Mouse (Mus musculus): ENCODE data around the gene Bst2. TPM values are rescaled to one million over a fixed set of nuclear protein-coding genes. Genes with fewer than 3 reads are reported as not detected.
A peak's percentile ranks its signal among the peaks of the same experiment; 100 is the strongest.

The Bst2 gene
- polyA plus RNA-seq, 1 experiment from 2014 or later, result 21.9 TPM

- Histone ChIP-seq H3K27me3 (replicated peaks; ENCODE audit: control insufficient read depth, insufficient read depth, low read length) (peaks cover 23% of the 10 kb centered on the region), H3K4me2 (no peak overlapping the region), H3K9ac (ENCODE audit: low read depth, low read length) (no peak overlapping the region), H3K4me3 (ENCODE audit: low read depth, low read length) (no peak overlapping the region), H3K27ac (ENCODE audit: low read depth, low read length) (no peak overlapping the region), H3K9me3 (ENCODE audit: control insufficient read depth, low read length) (no peaks in the 10 kb centered on the region), H3K36me3 (ENCODE audit: control insufficient read depth, insufficient read depth, low read length) (no peaks in the 10 kb centered on the region), H3K4me1 (replicated peaks; ENCODE audit: control insufficient read depth, insufficient read depth, low read length) (peaks cover 21% of the 10 kb centered on the region; the same call in 1 of the 2 replicates)
- ATAC-seq (replicated peaks; ENCODE audit: low FRiP score) (no peak), DNase-seq (ENCODE audit: low spot score) (no peak)
- WGBS, result 82% methylated on average over 4 of the region's 4 CpGs
These were observed 26.7 kb upstream of the Bst2 start for GRCm38 (mm10) chr8:71563992-71564391.

GRCm38 (mm10) chr8:71562751-71563150 is 25.5 kb upstream of the Bst2 start:
- Histone ChIP-seq H3K9ac (ENCODE audit: low read depth, low read length) (no peak overlapping the region), H3K27me3 (replicated peaks; ENCODE audit: control insufficient read depth, insufficient read depth, low read length) (peaks cover 31% of the 10 kb centered on the region), H3K4me3 (ENCODE audit: low read depth, low read length) (peak overlapping the region; percentile 28), H3K4me1 (replicated peaks; ENCODE audit: control insufficient read depth, insufficient read depth, low read length) (peaks cover 27% of the 10 kb centered on the region), H3K4me2 (peak overlapping the region; percentile 60), H3K27ac (ENCODE audit: low read depth, low read length) (no peak overlapping the region), H3K9me3 (ENCODE audit: control insufficient read depth, low read length) (no peaks in the 10 kb centered on the region), H3K36me3 (ENCODE audit: control insufficient read depth, insufficient read depth, low read length) (no peaks in the 10 kb centered on the region)
- WGBS, result 2% methylated on average over 33 of the region's 33 CpGs
- ATAC-seq (replicated peaks; ENCODE audit: low FRiP score) (0 out of 2 replicates have a peak, but pooled peaks have one; percentile 24), DNase-seq (ENCODE audit: low spot score) (peak; percentile 79)

- peak overlapping the region; percentile 24; the same call in 1 of the 2 replicates for H3K4me2 ChIP-seq
- WGBS, result 2% methylated on average over 15 of the region's 15 CpGs
- no peaks in the 10 kb centered on the region for H3K36me3 ChIP-seq (ENCODE audit: control insufficient read depth, insufficient read depth, low read length)
These were observed 24.1 kb upstream of the Bst2 start for GRCm38 (mm10) chr8:71561401-71561800.

GRCm38 (mm10) chr8:71560765-71561164 is 23.5 kb upstream of the Bst2 start:
- 79% methylated on average over 5 of the region's 5 CpGs for WGBS
- Histone ChIP-seq H3K27me3 (replicated peaks; ENCODE audit: control insufficient read depth, insufficient read depth, low read length) (peaks cover 39% of the 10 kb centered on the region), H3K4me2 (no peak overlapping the region), H3K9ac (ENCODE audit: low read depth, low read length) (no peak overlapping the region), H3K36me3 (ENCODE audit: control insufficient read depth, insufficient read depth, low read length) (no peaks in the 10 kb centered on the region), H3K4me1 (replicated peaks; ENCODE audit: control insufficient read depth, insufficient read depth, low read length) (peaks cover 27% of the 10 kb centered on the region), H3K4me3 (ENCODE audit: low read depth, low read length) (no peak overlapping the region), H3K27ac (ENCODE audit: low read depth, low read length) (no peak overlapping the region), H3K9me3 (ENCODE audit: control insufficient read depth, low read length) (no peaks in the 10 kb centered on the region)
- DNase-seq (ENCODE audit: low spot score) (no peak), ATAC-seq (replicated peaks; ENCODE audit: low FRiP score) (no peak)

More at GRCm38 (mm10) chr8:71561401-71561800, 24.1 kb upstream of the Bst2 start:
- DNase-seq (ENCODE audit: low spot score) (peak; percentile 84), ATAC-seq (replicated peaks; ENCODE audit: low FRiP score) (no peak)
- peaks cover 39% of the 10 kb centered on the region for H3K27me3 ChIP-seq (replicated peaks; ENCODE audit: control insufficient read depth, insufficient read depth, low read length)
- H3K9ac ChIP-seq (ENCODE audit: low read depth, low read length), result no peak overlapping the region
- H3K27ac ChIP-seq (ENCODE audit: low read depth, low read length), result no peak overlapping the region
- no peaks in the 10 kb centered on the region for H3K9me3 ChIP-seq (ENCODE audit: control insufficient read depth, low read length)
- no peak overlapping the region for H3K4me3 ChIP-seq (ENCODE audit: low read depth, low read length)
- H3K4me1 ChIP-seq (replicated peaks; ENCODE audit: control insufficient read depth, insufficient read depth, low read length), result peaks cover 27% of the 10 kb centered on the region

GRCm38 (mm10) chr8:71560071-71560470 is 22.8 kb upstream of the Bst2 start:
- 47% methylated on average over 3 of the region's 3 CpGs for WGBS
- peak overlapping the region; percentile 82 for H3K27ac ChIP-seq (ENCODE audit: low read depth, low read length)
- H3K9me3 ChIP-seq (ENCODE audit: control insufficient read depth, low read length), result no peaks in the 10 kb centered on the region
- DNase-seq (ENCODE audit: low spot score), result no peak
- no peaks in the 10 kb centered on the region for H3K36me3 ChIP-seq (ENCODE audit: control insufficient read depth, insufficient read depth, low read length)
- peak; percentile 51 for ATAC-seq (replicated peaks; ENCODE audit: low FRiP score)
- peak overlapping the region; percentile 98 for H3K4me2 ChIP-seq
- H3K9ac ChIP-seq (ENCODE audit: low read depth, low read length), result no peak overlapping the region
- peaks cover 39% of the 10 kb centered on the region for H3K27me3 ChIP-seq (replicated peaks; ENCODE audit: control insufficient read depth, insufficient read depth, low read length)
- H3K4me1 ChIP-seq (replicated peaks; ENCODE audit: control insufficient read depth, insufficient read depth, low read length), result peaks cover 27% of the 10 kb centered on the region
- peak overlapping the region; percentile 67 for H3K4me3 ChIP-seq (ENCODE audit: low read depth, low read length)

GRCm38 (mm10) chr8:71558958-71559690 is 21.9 kb upstream of the Bst2 start:
- H3K9ac ChIP-seq (ENCODE audit: low read depth, low read length), result peak overlapping the region; percentile 63
- H3K27ac ChIP-seq (ENCODE audit: low read depth, low read length), result peak overlapping the region; percentile 82
- WGBS, result 1% methylated on average over 24 of the region's 24 CpGs

GRCm38 (mm10) chr8:71558071-71558957 is 21.1 kb upstream of the Bst2 start, which contains the start of gene Tmem221:
Gene Tmem221, minus strand, starts transcription at chr8:71558871.
- Histone ChIP-seq H3K27ac (ENCODE audit: low read depth, low read length) (peak within 1 kb of the TSS; percentile 82), H3K9me3 (ENCODE audit: control insufficient read depth, low read length) (no peaks in the 10 kb centered on the region), H3K4me3 (ENCODE audit: low read depth, low read length) (peak within 1 kb of the TSS; percentile 67), H3K4me2 (peak within 1 kb of the TSS; percentile 98), H3K9ac (ENCODE audit: low read depth, low read length) (peak within 1 kb of the TSS; percentile 63), H3K36me3 (ENCODE audit: control insufficient read depth, insufficient read depth, low read length) (no peaks in the 10 kb centered on the region), H3K4me1 (replicated peaks; ENCODE audit: control insufficient read depth, insufficient read depth, low read length) (peaks cover 38% of the 10 kb centered on the region), H3K27me3 (replicated peaks; ENCODE audit: control insufficient read depth, insufficient read depth, low read length) (peaks cover 39% of the 10 kb centered on the region)
- ATAC-seq (replicated peaks; ENCODE audit: low FRiP score) (no peak; the same call in 1 of the 2 replicates), DNase-seq (ENCODE audit: low spot score) (no peak)
- 5% methylated on average over 70 of the region's 70 CpGs for WGBS

More at GRCm38 (mm10) chr8:71558958-71559690, 21.9 kb upstream of the Bst2 start:
- peaks cover 39% of the 10 kb centered on the region for H3K27me3 ChIP-seq (replicated peaks; ENCODE audit: control insufficient read depth, insufficient read depth, low read length)
- peak overlapping the region; percentile 67 for H3K4me3 ChIP-seq (ENCODE audit: low read depth, low read length)
- H3K4me2 ChIP-seq, result peak overlapping the region; percentile 98
- H3K4me1 ChIP-seq (replicated peaks; ENCODE audit: control insufficient read depth, insufficient read depth, low read length), result peaks cover 34% of the 10 kb centered on the region
- peak; percentile 75 for ATAC-seq (replicated peaks; ENCODE audit: low FRiP score)
- H3K9me3 ChIP-seq (ENCODE audit: control insufficient read depth, low read length), result no peaks in the 10 kb centered on the region
- peak; percentile 77 for DNase-seq (ENCODE audit: low spot score)
- H3K36me3 ChIP-seq (ENCODE audit: control insufficient read depth, insufficient read depth, low read length), result no peaks in the 10 kb centered on the region

GRCm38 (mm10) chr8:71554644-71555043 is 17.4 kb upstream of the Bst2 start:
- no peak overlapping the region for H3K9ac ChIP-seq (ENCODE audit: low read depth, low read length)
- 0 out of 2 replicates have a peak overlapping the region, but pooled peaks have one; percentile 33 for H3K27ac ChIP-seq (ENCODE audit: low read depth, low read length)
- H3K4me2 ChIP-seq, result 0 out of 2 replicates have a peak overlapping the region, but pooled peaks have one; percentile 24
- no peaks in the 10 kb centered on the region for H3K9me3 ChIP-seq (ENCODE audit: control insufficient read depth, low read length)
- H3K36me3 ChIP-seq (ENCODE audit: control insufficient read depth, insufficient read depth, low read length), result no peaks in the 10 kb centered on the region
- peaks cover 24% of the 10 kb centered on the region for H3K27me3 ChIP-seq (replicated peaks; ENCODE audit: control insufficient read depth, insufficient read depth, low read length)
- WGBS, result 84% methylated on average over 2 of the region's 2 CpGs
- no peak for DNase-seq (ENCODE audit: low spot score)
- ATAC-seq (replicated peaks; ENCODE audit: low FRiP score), result peak; percentile 21; the same call in 1 of the 2 replicates
- no peak overlapping the region for H3K4me3 ChIP-seq (ENCODE audit: low read depth, low read length)
- H3K4me1 ChIP-seq (replicated peaks; ENCODE audit: control insufficient read depth, insufficient read depth, low read length), result peaks cover 21% of the 10 kb centered on the region

All from liver, embryonic 11.5 days (tissue).